Mouse (Mus musculus): ENCODE measurements around the gene Cand2. TPM values are rescaled to one million over a fixed set of nuclear protein-coding genes. Genes with fewer than 3 reads are reported as not detected.
"Not testable (repeated sequence)": the region's sequence is repeated elsewhere in the genome, so short reads cannot be mapped to it uniquely, and the experiment has no call there.

The Cand2 gene
- polyA plus RNA-seq, 1 experiment, result 5.1 TPM

DNA sequence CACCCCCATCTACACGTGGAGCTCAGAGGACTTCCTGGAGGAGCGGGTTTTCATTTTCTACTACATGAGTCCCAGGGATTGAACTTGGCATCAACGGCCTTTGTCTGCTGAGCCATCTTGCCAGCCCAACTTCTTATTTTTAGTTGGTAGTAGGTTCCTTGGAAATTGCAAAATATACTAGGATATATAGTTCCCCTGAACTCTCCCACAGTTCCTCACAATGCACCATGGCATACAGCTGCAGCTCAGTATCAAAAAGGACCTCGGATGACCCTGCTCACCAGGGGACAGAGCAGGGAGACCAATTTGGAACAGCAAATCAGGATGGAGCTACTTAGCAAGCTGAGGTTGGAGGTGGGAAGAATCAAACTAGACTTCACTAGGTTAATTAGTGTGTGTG lies 40.7 kb downstream of the Cand2 start:
- Histone ChIP-seq H3K27ac (ENCODE audit: insufficient read depth, low read length) (no peak overlapping the region), H3K4me3 (replicated peaks; ENCODE audit: insufficient read depth, low read depth, low read length) (no peak overlapping the region), H3K4me1 (ENCODE audit: control insufficient read depth, insufficient read depth, low read length) (peaks cover 5% of the 10 kb centered on the region), H3K27me3 (ENCODE audit: control insufficient read depth, insufficient read depth, low read length) (no peaks in the 10 kb centered on the region)
- DNase-seq, result no peak
- TF ChIP-seq CTCF (IDR thresholded peaks at IDR 0.05; ENCODE audit: borderline replicate concordance, insufficient read depth, low read depth, low read length) (no peak), POLR2A (IDR thresholded peaks at IDR 0.05; ENCODE audit: borderline replicate concordance, insufficient read depth, low read length) (no peak)
- WGBS, result 81% methylated on average over 4 of the region's 4 CpGs

DNA sequence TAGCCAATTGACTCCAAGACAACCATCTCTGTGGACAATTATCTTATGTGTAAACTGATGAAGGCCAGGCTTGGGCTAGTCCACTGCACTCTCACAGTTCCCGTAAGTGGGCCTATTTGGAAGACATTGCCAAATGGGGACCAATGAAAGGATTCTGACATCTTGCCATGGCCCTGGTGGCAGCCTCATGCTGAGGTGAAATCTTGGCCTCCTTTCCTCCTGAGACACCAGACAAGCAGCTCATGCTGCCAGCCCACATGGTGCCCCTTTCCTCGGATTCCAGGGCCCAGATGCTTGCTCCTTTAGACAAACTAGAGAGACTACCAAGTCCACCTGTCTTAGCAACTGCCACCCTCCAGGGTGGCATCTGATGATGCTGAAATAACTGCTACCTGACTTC lies 43.8 kb downstream of the Cand2 start:
- no peak for DNase-seq
- Histone ChIP-seq H3K27ac (ENCODE audit: insufficient read depth, low read length) (no peak overlapping the region), H3K4me3 (replicated peaks; ENCODE audit: insufficient read depth, low read depth, low read length) (no peak overlapping the region), H3K4me1 (ENCODE audit: control insufficient read depth, insufficient read depth, low read length) (peaks cover 5% of the 10 kb centered on the region), H3K27me3 (ENCODE audit: control insufficient read depth, insufficient read depth, low read length) (no peaks in the 10 kb centered on the region)
- TF ChIP-seq CTCF (IDR thresholded peaks at IDR 0.05; ENCODE audit: borderline replicate concordance, insufficient read depth, low read depth, low read length), result no peak
- TF ChIP-seq POLR2A (IDR thresholded peaks at IDR 0.05; ENCODE audit: borderline replicate concordance, insufficient read depth, low read length), result no peak
- WGBS, result 19% methylated on average over 2 of the region's 2 CpGs

DNA sequence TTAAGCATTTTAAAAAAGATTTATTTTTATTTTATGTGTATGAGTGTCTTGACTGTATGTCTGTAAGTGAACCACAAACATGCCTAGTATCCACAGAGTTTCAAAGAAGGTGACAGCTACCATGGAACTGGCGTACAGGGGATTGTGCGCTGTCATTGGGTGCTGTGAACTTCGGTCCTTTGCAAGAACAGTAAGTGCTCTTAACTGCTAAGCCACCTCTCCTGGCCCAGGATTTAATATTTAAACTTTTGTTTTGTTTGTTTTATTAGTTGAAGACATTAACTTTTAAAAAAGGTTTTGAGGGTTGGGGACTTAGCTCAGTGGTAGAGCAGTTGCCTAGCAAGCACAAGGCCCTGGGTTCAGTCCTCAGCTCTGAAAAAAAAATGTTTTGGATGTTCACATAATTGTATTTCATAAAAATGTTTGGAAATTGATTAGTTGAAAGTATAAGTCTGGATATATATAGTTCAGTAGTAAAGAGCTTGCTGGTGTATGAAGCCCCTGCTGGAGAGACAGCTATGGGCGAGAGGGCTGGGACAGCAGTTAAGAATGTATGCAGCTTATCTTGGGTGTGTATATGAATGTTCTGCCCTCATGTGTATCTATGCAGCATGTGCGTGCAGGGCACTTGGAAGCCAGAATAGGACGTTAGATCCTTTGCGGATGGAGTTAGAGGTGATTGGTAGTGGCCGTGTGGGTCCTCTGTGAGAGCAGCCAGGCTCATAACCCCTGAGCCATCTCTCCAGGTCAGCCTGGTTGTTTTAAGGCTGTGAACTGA lies 47.1 kb downstream of the Cand2 start:
- TF ChIP-seq CTCF (IDR thresholded peaks at IDR 0.05; ENCODE audit: borderline replicate concordance, insufficient read depth, low read depth, low read length), result no peak
- no peak for TF ChIP-seq POLR2A (IDR thresholded peaks at IDR 0.05; ENCODE audit: borderline replicate concordance, insufficient read depth, low read length)
- no peak for DNase-seq
- Histone ChIP-seq H3K27ac (ENCODE audit: insufficient read depth, low read length) (no peak overlapping the region), H3K27me3 (ENCODE audit: control insufficient read depth, insufficient read depth, low read length) (no peaks in the 10 kb centered on the region), H3K4me3 (replicated peaks; ENCODE audit: insufficient read depth, low read depth, low read length) (no peak overlapping the region), H3K4me1 (ENCODE audit: control insufficient read depth, insufficient read depth, low read length) (peaks cover 5% of the 10 kb centered on the region)
- 84% methylated on average over 8 of the region's 8 CpGs for WGBS

DNA sequence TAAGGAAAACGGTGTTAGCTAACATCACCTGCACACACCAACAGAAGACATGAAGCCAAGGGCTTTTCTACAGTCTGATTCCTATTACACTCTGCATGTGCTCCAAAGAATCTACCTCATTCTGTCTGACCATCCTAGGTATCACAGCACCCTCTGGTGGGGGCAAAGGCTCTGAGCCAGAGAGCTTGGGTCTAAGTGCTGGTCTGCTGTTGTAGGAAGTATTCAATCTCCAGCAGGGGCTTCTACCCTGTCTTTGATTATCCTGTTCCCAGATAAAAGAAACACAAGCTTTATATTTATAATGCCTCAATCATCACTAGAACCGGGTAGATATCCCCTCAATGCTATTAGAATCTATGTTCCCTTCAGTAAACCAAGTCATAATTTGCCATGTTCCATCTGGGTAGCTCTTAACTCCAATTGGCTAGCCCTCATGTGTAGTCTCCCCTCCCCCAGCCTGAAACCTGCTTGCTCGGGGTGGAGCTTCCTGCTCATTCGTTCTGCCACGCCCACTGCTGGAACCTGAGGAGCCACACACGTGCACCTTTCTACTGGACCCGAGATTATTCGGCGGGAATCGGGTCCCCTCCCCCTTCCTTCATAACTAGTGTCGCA lies 49.6 kb downstream of the Cand2 start:
- DNase-seq; H3K27ac ChIP-seq (ENCODE audit: insufficient read depth, low read length); H3K4me1 ChIP-seq (ENCODE audit: control insufficient read depth, insufficient read depth, low read length); H3K27me3 ChIP-seq (ENCODE audit: control insufficient read depth, insufficient read depth, low read length); H3K4me3 ChIP-seq (replicated peaks; ENCODE audit: insufficient read depth, low read depth, low read length): not testable (repeated sequence)
- WGBS, result 5% methylated on average over 6 of the region's 11 CpGs
- peak; percentile 57 for TF ChIP-seq CTCF (IDR thresholded peaks at IDR 0.05; ENCODE audit: borderline replicate concordance, insufficient read depth, low read depth, low read length)

DNA sequence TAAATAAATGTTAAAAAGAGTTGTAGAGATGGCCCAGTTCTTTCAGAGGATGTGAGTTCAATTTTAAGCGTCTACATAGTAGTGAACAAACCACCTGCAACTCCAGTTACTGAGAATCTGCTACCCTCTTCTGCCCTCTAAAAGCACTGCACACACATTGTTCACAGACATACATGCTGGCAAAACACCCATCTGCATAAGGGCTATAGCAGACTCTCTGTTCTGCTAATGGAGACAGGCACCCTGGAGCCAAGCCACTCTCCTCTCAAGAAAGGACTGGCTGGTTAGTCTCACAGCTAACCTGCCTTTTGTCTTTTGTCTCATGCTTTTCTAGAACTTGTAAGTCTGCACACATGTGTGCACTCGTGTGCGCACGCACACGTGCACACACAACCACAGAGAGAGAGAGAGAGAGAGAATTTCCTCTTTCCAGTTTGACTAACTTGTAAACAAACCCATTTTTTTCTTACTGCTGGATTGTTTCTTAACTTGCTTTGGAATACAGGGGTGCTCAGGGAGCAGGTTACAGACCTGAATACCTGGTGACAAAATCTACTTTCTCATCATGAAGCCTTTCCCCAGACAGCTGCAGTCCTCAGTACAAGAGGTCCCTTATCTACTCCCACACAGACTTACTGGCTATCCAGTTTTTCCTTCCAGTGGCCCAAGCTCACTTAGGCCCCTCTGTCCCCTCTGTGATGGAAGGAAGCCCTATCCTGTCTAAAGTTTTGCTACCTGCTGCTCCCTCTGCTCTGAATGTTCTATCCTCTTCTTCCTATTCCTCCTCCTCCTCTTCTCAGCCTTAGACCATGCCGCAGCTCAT lies 56.7 kb downstream of the Cand2 start:
- TF ChIP-seq CTCF (IDR thresholded peaks at IDR 0.05; ENCODE audit: borderline replicate concordance, insufficient read depth, low read depth, low read length) (no peak), POLR2A (IDR thresholded peaks at IDR 0.05; ENCODE audit: borderline replicate concordance, insufficient read depth, low read length) (no peak)
- H3K27me3 ChIP-seq (ENCODE audit: control insufficient read depth, insufficient read depth, low read length), result no peaks in the 10 kb centered on the region
- DNase-seq, result no peak
- no peak overlapping the region for H3K4me3 ChIP-seq (replicated peaks; ENCODE audit: insufficient read depth, low read depth, low read length)
- 79% methylated on average over 6 of the region's 6 CpGs for WGBS
- H3K4me1 ChIP-seq (ENCODE audit: control insufficient read depth, insufficient read depth, low read length), result no peaks in the 10 kb centered on the region
- no peak overlapping the region for H3K27ac ChIP-seq (ENCODE audit: insufficient read depth, low read length)

DNA sequence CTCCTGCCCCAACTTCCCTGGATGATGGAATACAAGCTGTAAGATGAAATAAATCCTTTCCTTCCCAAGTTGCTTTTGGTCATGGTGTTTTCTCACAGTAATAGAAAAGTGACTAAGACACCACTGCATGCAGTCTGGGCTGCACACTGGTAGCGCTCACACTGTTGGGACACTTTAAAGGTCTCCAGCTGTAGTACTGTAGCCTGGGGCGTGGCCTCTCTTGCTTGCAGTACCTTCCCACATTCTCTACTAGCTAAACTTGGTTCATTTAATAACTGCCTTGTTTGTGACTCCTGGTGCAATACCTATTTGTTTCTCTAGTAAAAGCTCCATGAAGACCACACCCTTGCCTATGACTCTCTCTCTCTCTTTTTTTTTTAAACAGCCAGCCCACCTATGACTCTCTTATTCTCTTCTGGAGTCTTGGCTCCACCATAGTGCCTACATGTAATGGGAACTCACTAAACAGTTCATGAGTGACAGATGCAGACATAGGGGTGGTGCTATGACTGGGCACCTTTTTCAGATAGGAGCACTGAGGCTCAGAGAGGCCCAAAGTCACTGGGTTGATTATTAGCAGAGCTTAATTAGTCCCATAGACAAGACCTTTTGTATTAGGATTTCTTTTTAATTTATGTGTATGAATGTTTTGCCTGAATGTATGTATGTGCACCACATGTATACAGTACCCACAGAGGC lies 58.0 kb downstream of the Cand2 start:
- Histone ChIP-seq H3K4me1 (ENCODE audit: control insufficient read depth, insufficient read depth, low read length) (no peaks in the 10 kb centered on the region; the same call in 1 of the 2 replicates), H3K27me3 (ENCODE audit: control insufficient read depth, insufficient read depth, low read length) (no peaks in the 10 kb centered on the region), H3K27ac (ENCODE audit: insufficient read depth, low read length) (no peak overlapping the region), H3K4me3 (replicated peaks; ENCODE audit: insufficient read depth, low read depth, low read length) (no peak overlapping the region)
- WGBS, result 98% methylated on average over 2 of the region's 2 CpGs
- no peak for TF ChIP-seq CTCF (IDR thresholded peaks at IDR 0.05; ENCODE audit: borderline replicate concordance, insufficient read depth, low read depth, low read length)
- TF ChIP-seq POLR2A (IDR thresholded peaks at IDR 0.05; ENCODE audit: borderline replicate concordance, insufficient read depth, low read length), result no peak
- DNase-seq, result no peak

DNA sequence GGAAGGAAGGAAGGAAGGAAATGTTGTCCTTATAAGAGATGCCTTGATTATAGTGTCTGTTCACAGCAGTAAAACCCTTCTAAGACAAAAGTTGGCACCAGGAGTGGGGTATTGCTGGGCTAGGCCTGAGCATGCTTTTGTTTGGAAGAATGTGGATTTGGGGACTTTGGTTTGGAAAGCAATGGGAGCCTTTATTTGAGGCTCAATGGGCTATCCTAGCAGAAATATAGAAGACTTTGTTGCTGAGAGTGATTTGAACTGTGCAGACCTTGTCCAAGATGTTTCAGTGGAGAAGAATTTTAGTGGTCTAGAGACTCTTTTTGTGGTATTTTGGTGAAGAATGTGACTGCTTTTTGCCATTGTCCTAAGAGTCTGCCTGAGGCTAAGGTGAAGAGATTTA lies 59.5 kb downstream of the Cand2 start:
- DNase-seq, result no peak
- no peaks in the 10 kb centered on the region; the same call in 1 of the 2 replicates for H3K4me1 ChIP-seq (ENCODE audit: control insufficient read depth, insufficient read depth, low read length)
- H3K27ac ChIP-seq (ENCODE audit: insufficient read depth, low read length), result no peak overlapping the region
- TF ChIP-seq CTCF (IDR thresholded peaks at IDR 0.05; ENCODE audit: borderline replicate concordance, insufficient read depth, low read depth, low read length) (no peak), POLR2A (IDR thresholded peaks at IDR 0.05; ENCODE audit: borderline replicate concordance, insufficient read depth, low read length) (no peak)
- no peaks in the 10 kb centered on the region for H3K27me3 ChIP-seq (ENCODE audit: control insufficient read depth, insufficient read depth, low read length)
- H3K4me3 ChIP-seq (replicated peaks; ENCODE audit: insufficient read depth, low read depth, low read length), result no peak overlapping the region

Data from cerebellum, adult 2 months (tissue).